Mouse (Mus musculus): ENCODE data around the gene Itpr3.

Gene Itpr3

GRCm38 (mm10) chr17:27056812-27057516 lies at the start of gene Itpr3:
TSS of gene Itpr3 (plus strand) at chr17:27057304.
- no peak for DNase-seq (ENCODE audit: extremely low read depth, low read depth, low spot score)

- no peak for DNase-seq (ENCODE audit: extremely low read depth, low read depth, low spot score)
Measured at GRCm38 (mm10) chr17:27008277-27008676, 48.8 kb upstream of the Itpr3 start.

GRCm38 (mm10) chr17:27011167-27011566 lies 45.9 kb upstream of the Itpr3 start:
- no peak for DNase-seq (ENCODE audit: extremely low read depth, low read depth, low spot score)

- DNase-seq (ENCODE audit: extremely low read depth, low read depth, low spot score): no peak
Measured at GRCm38 (mm10) chr17:27011998-27012672, 45.0 kb upstream of the Itpr3 start.

GRCm38 (mm10) chr17:27012909-27013308 lies 44.2 kb upstream of the Itpr3 start:
- DNase-seq (ENCODE audit: extremely low read depth, low read depth, low spot score): no peak

- DNase-seq (ENCODE audit: extremely low read depth, low read depth, low spot score): no peak
Measured at GRCm38 (mm10) chr17:27017564-27018499, 39.3 kb upstream of the Itpr3 start.

- no peak for DNase-seq (ENCODE audit: extremely low read depth, low read depth, low spot score)
Measured at GRCm38 (mm10) chr17:27018555-27019196, 38.4 kb upstream of the Itpr3 start.

GRCm38 (mm10) chr17:27021076-27021475 lies 36.0 kb upstream of the Itpr3 start:
- no peak for DNase-seq (ENCODE audit: extremely low read depth, low read depth, low spot score)

GRCm38 (mm10) chr17:27021736-27022135 lies 35.4 kb upstream of the Itpr3 start:
- DNase-seq (ENCODE audit: extremely low read depth, low read depth, low spot score): no peak

- no peak for DNase-seq (ENCODE audit: extremely low read depth, low read depth, low spot score)
Measured at GRCm38 (mm10) chr17:27023342-27023741, 33.8 kb upstream of the Itpr3 start.

GRCm38 (mm10) chr17:27025326-27025902 lies 31.7 kb upstream of the Itpr3 start:
- no peak for DNase-seq (ENCODE audit: extremely low read depth, low read depth, low spot score)

GRCm38 (mm10) chr17:27025951-27026350 lies 31.2 kb upstream of the Itpr3 start:
- DNase-seq (ENCODE audit: extremely low read depth, low read depth, low spot score): no peak

- DNase-seq (ENCODE audit: extremely low read depth, low read depth, low spot score): no peak
Measured at GRCm38 (mm10) chr17:27027460-27028283, 29.4 kb upstream of the Itpr3 start.

GRCm38 (mm10) chr17:27028284-27028795 lies 28.8 kb upstream of the Itpr3 start:
- no peak for DNase-seq (ENCODE audit: extremely low read depth, low read depth, low spot score)

GRCm38 (mm10) chr17:27028909-27029308 lies 28.2 kb upstream of the Itpr3 start, which contains the start of gene Bak1:
TSS of gene Bak1 (minus strand) at chr17:27029009.
- DNase-seq (ENCODE audit: extremely low read depth, low read depth, low spot score): no peak

- DNase-seq (ENCODE audit: extremely low read depth, low read depth, low spot score): no peak
Measured at GRCm38 (mm10) chr17:27029431-27029830, 27.7 kb upstream of the Itpr3 start.

- DNase-seq (ENCODE audit: extremely low read depth, low read depth, low spot score): no peak
Measured at GRCm38 (mm10) chr17:27030896-27031295, 26.2 kb upstream of the Itpr3 start.

- no peak for DNase-seq (ENCODE audit: extremely low read depth, low read depth, low spot score)
Measured at GRCm38 (mm10) chr17:27032328-27032727, 24.8 kb upstream of the Itpr3 start.

- no peak for DNase-seq (ENCODE audit: extremely low read depth, low read depth, low spot score)
Measured at GRCm38 (mm10) chr17:27032869-27033268, 24.2 kb upstream of the Itpr3 start.

All from fat pad, adult 2 months (tissue).